Mouse (Mus musculus) brain, embryonic 18.5 days (tissue): ENCODE measurements around the gene Tex45.

Source experiments
- DNase-seq: peaks from one replicate; pipeline ENCODE4 v3.0.0-alpha.2; 2012; ENCODE audit warnings: low read depth, low spot score

Tex45 gene

DNA sequence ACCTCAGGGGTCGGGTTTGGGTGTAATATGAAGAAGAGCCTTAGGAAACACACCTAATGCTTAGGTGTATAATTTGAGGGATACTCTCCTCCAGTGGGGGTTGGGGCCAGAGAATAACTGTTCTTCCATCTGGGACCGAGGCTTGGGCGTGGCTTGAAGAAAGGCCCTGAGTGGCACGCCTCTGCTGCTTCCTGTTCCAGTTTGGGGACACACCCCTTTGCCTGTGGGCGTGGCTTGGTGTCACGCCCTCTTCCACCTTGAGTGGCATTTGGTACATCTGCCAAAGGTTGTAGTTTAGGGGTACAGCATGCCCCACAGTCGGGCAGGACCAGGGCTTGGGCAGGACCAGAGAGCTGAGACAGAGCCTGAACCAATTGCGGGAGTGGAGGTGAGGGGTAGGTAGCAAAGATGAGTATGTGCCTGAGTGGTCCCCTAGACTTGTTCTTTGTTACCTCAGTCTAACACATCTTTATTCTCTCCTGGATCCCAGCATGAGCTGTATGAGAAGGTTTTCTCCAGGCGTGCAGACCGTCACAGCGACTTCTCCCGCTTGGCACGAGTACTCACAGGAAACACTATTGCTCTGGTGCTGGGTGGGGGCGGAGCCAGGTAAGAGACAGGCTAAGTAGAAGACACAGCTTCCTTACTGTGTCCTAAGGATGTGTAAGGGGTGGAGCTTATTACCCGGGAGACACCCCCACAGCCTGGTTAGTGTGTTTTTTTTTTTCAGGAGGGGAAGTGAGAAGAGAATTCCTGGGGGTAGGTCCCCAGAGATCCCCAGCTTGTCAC lies 65.6 kb downstream of the Tex45 start:
- DNase-seq = no peak
